Mouse (Mus musculus): Measurements from ENCODE around the gene Grm8.

Gene Grm8

DNA sequence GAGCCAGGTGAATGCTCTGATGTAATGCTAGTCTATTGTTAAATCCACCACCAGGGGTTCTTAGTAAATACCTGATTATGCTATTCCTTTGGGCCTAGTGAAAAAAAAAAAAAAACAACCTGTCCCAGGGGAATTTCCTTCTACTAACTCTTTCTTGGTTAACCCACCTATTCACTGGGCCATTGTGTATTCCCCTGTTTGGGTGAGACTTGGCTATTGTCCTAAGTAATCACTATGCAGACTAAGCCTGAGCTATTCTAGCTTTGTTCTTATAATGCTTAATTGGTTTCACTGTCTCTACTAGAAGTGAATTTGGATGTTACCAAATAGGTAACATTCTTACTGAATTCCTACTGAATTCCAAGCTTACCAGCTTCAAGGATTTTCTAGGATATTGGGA is 872.4 kb downstream of the Grm8 start:
- DNase-seq (ENCODE audit: low read depth, low spot score): no peak

DNA sequence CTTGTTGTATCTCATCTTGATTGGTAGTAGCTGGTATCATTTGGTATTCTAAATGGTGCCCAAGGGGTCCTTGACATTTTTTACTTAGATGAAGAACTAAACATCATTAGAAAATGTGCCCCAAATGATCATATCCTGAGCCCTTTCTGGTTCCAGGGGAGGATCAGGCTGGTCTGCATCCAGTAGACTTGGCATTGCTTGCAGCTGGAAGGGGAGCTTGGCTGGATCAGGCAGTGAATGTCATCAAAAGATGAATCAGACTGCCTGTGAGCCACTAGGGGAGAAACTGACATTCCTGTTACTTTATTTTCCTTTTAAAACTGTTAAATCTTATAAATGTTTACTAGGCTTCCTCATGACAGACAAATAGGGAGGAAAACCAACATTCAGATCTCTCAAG is 894.6 kb downstream of the Grm8 start:
- DNase-seq (ENCODE audit: low read depth, low spot score): no peak

DNA sequence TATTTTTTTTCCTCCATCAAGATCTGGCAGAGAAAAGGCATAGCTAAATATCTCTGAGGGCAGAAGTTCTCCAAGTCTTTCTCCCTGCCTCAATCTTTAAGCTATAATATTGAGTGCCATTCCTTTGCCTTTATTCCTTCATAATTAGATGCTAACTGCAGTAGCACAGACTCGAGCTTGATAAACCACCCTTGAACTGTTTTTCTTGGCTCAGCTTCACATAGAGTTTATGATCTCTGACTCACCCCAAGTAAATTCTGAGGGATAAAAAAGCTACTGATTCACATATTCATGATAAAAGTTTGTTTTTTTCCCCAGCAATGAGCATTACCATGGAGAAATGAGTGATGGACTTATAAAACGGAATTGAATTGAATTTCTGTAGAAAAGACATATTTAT is 895.0 kb downstream of the Grm8 start:
- DNase-seq (ENCODE audit: low read depth, low spot score): no peak
